Mouse (Mus musculus): ENCODE data around the gene Plaur.
A peak's percentile ranks its signal among the peaks of the same experiment; 100 is the strongest.
"Not testable (repeated sequence)": the region's sequence is repeated elsewhere in the genome, so short reads cannot be mapped to it uniquely, and the experiment has no call there.

The Plaur gene

DNA sequence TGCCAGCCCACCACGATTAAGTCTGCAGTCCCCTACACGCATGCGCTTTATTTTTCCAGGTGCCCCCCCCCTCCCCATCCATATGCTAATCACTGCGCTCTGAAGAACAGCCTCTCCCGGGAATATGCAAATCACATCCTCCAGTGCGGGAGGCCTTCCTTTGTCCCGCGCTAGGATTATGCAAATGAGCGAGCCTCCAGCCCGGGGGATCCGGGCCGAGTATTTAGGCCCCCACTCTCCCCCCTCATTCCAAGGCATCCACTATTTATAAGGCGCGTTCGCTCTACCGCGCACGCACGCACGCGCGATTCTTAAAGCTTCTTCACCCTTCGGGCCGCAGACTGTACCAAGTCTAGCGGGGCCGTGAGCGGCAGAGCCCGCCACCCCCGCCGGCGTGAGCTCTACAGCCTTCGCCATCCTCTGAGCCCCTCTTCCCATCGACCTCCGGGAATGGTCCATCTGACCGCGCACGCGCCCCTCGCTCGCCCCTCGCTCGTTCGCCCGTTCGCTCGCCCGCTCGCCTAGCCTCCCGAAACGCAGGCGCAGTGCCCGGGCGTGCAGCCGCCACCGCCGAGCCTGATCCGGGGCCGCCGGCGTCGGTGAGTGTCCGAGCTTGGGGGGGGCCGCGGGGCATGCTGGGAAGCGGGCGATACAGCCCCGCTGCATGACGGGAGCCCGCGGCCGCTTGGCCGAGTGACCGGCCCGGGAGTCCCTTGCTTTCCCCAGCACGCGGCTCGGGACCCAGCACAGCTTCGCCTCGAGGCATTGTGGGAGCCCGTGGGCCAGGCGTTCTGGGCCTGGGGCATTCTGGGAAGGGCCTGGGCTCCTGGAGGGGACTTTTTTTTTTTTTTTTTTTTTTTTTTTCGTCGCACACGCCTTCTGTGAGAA is 44.8 kb downstream of the Plaur start, which contains the start of gene Zfp428:
Gene Zfp428, plus strand, starts transcription at position 169 of the 888 bp plus-strand sequence.
- DNase-seq (ENCODE audit: low read depth, low spot score): peak; percentile 88

DNA sequence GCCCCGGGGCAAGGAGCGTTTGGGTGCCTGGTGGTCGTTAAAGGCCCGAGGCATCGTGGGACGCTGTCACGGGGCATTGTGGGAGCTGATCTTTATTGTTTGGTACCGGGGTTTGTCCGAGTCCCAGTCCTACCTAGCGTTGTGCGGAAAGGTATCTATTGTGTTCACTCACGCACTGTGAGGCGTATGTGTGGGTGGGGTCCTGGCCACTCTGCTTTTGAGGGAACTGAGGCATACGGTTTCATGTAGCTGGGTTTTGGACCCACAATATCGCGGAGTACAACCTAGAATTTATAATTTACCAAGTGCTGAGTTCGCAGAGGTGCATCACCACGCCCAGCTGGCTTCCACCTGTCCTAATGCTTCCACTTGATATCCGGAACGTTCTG is 45.4 kb downstream of the Plaur start:
- DNase-seq (ENCODE audit: low read depth, low spot score): no peak

DNA sequence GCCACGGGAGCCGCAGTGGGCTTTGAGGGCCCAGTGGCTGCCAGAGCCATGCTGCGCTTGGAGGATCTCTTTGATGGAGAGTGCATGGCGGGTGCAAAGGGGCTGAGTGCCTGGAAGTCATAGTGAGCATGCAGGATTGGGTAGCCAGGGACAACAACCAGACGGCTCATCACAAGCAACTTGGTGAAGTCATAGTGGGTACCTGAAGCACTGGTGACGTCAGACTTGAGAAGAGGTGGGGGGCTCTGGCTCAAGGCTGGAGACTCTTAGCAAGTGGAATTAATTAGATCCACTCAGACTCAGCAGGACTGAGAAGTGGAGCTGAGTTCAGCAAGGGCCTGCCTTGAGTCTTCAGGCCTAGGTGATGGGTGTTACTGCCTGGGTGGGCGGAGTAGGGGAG is 50.1 kb downstream of the Plaur start, which contains the start of gene AC161166.1:
Gene AC161166.1, minus strand, starts transcription at position 101 of the 400 bp plus-strand sequence.
- DNase-seq (ENCODE audit: low read depth, low spot score): no peak

DNA sequence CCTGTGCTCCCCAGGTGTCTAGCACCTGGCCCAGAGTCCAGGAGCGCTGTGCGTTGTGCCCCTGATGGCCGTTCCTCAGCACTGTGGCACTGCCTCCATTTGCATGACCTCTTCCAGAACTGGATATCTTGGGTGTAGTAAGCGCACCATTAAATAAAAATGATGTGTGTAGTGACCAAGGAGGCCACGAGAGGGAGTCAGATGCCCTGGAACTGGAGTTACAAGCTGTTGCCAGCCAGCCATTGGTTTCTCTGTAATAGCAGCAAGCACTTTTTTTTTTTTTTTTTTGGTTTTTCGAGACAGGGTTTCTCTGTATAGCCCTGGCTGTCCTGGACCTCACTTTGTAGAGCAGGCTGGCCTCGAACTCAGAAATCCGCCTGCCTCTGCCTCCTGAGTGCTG is 54.0 kb downstream of the Plaur start:
- not testable (repeated sequence) for DNase-seq (ENCODE audit: low read depth, low spot score)

DNA sequence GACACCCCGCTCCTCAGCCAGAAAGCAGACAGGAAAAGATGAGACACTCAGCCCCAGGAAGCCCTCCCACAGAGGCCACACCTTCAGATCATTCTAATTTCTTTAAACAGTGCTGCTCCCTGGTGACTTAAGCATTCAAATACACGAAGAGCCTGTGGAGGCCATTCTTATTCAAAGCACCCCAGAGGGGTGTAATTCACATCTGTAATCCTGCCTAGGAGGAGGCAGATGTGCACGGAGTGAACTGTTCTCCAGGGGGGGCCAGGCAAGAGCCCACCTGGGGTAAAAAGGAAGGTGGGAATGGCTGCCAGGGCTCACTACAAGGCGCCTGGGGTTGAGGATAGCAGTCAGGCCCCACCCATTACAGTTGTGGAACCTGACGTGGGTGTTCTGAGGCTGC is 54.8 kb downstream of the Plaur start:
- DNase-seq (ENCODE audit: low read depth, low spot score): no peak

DNA sequence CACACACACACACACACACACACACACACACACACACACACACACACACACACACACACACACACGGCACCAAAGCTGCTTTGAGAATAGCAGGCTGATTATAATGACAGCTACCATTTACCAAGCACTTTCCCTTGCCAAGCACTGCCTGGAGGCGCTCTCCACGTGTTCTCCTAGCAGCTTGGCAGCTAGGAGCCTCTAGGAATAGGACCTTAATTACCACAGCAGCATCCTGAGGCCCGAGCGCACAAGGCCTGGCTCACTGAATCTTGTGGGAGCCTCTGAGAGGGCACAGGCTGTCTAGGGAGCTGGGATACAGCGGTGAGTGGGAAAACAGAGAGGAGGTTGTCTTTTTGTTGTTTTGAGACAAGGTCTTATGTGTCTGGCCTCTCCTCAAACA is 55.4 kb downstream of the Plaur start:
- DNase-seq (ENCODE audit: low read depth, low spot score): no peak

DNA sequence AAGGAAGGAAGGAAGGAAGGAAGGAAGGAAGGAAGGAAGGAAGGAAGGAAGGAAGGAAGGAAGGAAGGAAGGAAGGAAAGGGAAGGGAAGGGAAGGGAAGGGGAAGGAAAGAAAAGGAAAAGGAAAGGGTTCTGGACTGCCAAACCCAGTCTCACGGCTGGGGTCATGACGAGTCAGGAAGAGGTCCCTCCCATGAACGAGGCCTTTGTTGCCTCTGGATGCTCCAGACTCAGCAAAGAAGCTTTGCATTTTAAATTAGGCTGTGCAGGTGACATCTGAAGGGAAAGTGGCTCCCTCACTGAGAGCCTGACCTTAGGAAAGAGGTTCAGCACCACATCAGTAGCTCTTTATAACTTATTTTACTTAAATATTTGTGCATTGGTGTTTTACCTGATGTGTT is 56.8 kb downstream of the Plaur start:
- no peak for DNase-seq (ENCODE audit: low read depth, low spot score)

DNA sequence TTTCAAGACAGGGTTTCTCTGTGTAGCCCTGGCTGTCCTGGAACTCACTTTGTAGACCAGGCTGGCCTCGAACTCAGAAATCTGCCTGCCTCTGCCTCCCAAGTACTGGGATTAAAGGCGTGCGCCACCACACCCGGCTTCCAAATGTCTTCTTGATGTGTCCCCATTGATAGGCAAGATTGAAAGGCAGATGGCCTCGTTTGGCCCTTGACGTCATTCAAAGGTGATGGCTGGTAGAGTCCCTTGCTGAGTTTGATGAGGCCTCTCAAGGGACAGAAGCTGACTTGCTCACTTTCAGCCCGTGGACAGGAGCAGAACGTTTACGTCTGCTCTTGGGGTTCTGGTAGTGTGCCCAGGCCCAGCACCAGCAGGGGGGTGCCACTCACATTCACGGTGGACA is 57.8 kb downstream of the Plaur start:
- not testable (repeated sequence) for DNase-seq (ENCODE audit: low read depth, low spot score)

DNA sequence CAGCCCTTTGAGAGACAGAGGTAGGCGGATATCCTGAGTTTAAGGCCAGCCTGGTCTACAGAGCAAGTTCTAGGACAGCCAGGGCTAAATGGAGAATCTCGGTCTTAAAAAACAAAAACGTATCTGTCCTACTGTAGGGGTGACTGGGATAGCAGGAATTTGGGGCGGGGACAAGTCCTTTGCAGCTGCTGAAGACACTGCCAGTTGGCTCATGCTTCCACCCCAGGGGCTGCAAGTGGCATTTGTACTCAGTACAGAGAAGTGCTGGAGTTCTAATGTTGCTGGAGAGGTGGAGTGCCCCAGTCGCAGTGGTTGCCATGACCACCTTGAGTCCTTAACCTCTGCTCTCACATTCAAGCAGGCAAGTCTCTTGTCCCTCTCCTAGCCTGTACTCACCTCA is 60.5 kb downstream of the Plaur start:
- DNase-seq (ENCODE audit: low read depth, low spot score): no peak

DNA sequence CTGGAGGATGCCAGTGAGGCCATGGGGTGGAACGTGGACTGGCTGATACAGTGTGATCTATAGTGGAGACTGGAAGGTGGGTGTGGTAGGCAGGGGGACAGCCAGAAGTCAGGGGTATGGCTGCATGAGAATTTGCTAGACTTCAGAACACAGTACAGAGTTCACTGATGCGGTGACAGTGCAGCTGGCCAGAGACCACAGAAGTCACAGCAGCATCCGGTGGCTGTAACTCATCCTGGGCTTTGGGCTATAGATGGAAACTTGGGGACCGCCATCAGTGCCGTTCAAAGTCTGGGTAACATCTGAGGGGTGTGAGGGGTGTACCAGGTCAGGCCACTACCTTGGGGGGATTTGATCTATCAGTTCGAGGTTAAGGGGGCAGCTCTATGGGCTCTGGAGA is 61.4 kb downstream of the Plaur start:
- no peak for DNase-seq (ENCODE audit: low read depth, low spot score)

DNA sequence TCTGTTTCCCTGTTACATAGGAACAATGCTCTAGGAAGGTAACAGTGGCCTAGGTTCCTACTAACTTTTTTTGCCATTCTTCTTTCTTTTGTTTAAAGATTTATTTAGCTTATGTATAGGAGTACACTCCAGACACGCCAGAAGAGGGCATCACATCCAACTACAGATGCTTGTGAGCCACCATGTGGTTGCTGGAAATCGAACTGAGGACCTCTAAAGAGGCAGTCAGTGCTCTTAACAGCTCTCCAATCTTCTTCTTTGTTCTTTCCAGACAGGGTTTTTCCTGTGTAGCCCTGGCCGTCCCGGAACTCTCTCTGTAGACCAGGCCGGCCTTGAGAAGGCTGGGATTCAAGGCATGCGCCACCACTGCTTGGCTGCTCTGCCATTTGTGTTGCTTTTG is 62.7 kb downstream of the Plaur start:
- no peak for DNase-seq (ENCODE audit: low read depth, low spot score)
